Mouse (Mus musculus) c-Kit-positive CD71-negative TER-119-negative erythroid progenitor cells, embryonic 14.5 days (primary cell): ENCODE data around the gene B430305J03Rik.

Experiments used
- DNase-seq: peaks from one replicate; pipeline ENCODE4 v3.0.0-alpha.2; 2013; ENCODE audit warnings: low read depth

Gene B430305J03Rik

DNA sequence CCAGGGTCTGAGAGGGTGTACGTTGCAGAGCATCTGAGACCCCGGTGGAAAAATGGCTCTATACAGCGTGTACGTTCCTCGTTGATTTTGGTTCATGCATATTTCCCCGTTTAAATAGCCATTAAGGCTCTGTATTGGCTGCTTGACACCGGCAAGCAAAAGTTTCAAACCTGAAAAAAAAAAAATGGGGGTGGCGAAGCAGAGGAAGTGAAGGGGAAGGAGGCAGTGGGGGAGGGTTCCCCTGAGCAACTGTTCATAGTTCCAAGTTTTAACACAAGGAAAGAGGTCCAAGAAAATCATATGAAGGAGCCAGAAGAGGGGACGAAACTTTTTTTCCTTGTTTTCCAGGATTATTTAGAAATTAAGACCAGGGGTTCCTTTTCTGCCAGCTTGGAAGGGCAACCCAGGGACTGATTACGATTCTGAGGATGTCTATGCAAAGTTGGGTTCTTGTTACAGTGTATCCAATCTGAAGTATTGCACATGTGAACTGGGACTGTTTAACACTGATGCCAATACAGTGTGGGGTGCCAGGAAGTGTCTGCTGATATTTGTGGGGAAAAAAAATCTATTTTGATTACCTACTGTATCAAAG is at the start of gene B430305J03Rik:
B430305J03Rik (minus strand) TSS at position 173 of the 595 bp plus-strand sequence.
- DNase-seq = peak; percentile 14

DNA sequence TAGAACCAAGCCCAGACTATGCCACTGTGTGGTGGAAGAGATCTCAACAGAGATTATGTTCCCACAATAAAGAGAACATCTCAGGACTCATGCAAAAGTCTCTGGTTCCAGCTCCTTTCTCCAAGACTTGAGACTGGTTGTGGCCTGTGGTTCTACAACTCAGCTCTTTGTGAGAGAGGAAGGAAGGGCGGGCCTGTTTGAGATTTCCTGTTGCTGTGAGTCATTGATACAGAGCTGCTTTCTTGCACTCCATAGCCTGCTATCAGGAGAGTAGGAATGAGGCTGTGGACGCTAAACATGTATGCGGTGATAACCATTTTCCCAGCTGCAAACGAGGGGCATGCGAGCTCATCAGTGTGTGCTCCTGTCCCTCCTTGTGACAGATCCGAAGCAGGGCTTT is 43.9 kb upstream of the B430305J03Rik start:
- DNase-seq = peak; percentile 53

DNA sequence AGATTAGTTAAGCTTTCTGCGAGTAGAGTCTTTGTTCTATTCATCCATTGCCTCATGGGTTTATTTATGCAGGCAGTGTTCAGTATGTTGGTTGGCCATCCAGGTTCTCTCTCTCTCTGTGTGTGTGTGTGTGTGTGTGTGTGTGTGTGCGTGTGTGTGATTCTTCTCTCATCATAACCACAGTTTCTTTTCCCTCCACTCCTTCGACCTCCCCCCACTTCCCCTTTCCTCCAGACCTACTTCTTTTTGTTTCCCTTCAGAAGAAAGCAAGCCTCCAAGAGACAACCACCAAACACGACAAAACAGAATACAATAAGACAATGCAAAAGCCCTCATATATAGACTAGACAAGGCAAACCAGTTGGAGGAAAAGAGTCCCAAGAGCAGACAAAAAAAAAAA is 41.2 kb upstream of the B430305J03Rik start:
- no peak for DNase-seq

DNA sequence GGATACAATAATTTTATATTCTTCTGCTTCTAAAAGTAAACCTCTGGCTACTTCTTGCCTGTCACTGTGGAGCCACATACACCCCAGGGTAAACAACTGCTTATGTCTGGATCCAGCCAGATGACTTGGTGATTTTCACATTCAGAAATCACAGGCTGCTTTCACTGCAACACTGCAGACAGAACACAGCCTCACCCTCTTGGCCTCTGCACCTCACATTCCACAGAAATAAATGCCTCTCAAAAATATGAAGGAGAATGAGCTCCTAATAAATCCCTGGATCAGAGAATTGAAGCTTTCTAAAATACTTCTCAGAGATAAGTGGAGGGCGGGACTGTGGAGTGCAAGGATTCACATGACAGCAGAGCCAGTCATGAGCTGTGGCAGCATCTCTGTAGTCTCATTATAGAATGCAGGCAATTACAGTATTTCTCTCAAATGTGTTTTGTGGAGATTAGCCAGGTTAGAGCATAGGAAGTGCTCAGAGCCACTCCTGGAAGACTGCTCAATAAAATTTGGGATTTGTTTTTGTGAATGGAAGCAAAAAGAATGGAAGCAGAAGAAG is 35.2 kb upstream of the B430305J03Rik start:
- no peak for DNase-seq

DNA sequence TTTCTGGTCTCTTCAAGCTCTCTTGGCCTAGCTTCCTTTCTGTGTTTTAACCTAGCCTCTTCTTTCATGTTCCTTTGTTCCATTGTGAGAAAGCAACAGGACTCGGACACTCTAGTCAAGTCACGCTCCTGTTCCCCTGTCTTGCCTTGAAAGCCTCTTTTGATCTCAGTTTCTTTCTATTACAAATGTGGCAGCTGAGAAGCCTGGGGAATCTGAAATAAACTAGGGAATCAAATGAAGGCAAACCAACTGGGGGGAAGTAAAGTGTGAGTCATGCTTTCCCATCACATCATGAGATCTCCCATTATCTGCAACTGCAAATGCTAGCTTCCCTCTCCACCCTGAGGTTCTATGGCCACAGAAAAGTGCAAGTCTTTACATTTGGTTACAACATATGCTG is 31.0 kb upstream of the B430305J03Rik start:
- no peak for DNase-seq

DNA sequence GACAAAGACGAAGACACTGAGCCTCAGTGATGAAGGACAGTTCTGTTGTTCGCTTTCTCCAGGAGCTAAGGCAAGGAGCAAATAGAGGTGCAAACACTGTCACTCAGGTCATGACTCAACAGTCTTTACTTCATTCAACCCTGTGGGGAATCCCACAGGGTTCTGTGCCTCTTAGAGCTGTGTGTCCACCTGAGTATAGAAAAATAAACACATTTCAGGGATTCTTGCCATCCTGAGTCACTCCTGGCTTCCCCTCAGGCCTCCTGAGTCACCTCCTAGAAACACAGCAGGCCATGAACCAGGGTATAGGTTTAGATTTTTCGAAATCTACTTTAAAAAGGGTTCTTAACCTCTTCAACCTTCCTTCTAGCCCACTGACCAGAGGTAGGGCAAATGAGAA is 29.6 kb upstream of the B430305J03Rik start:
- no peak for DNase-seq

DNA sequence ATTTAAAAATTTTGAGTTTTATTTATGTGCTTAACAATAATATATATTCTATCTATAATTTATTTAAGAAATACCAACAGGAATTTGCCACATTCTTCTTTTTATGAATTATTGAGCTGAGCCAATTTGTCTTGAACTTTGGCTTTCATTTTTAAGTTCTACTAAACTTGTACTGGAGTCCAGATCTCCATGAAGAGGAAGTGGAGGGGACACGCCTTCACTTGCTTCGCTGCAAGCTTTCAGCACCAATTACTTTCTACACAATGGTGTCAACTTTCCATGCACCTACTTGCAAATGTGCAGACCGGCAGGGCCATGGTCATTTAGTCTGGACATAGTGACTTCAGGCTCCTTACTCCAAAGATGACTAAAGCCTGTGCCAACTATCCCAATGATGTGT is 27.8 kb upstream of the B430305J03Rik start:
- no peak for DNase-seq

DNA sequence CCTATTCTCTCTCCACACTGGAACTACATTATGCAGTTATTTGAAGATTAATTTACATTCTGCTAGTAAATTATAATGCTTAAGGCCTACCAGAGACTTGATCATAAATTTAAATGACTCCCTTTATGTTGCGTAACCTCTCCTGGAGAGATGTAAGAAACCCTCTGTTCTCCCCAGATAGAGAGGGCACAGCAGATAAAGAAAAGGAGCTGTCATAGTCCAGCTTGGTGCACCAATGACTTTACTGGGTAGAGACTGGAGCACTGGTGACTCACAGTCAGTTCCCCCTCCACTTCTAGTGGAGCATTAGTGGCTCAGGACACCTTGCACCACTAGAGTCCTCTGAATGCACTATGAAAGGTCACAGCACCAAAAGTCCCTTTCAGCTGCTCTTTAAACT is 27.1 kb upstream of the B430305J03Rik start:
- DNase-seq = peak; percentile 18

DNA sequence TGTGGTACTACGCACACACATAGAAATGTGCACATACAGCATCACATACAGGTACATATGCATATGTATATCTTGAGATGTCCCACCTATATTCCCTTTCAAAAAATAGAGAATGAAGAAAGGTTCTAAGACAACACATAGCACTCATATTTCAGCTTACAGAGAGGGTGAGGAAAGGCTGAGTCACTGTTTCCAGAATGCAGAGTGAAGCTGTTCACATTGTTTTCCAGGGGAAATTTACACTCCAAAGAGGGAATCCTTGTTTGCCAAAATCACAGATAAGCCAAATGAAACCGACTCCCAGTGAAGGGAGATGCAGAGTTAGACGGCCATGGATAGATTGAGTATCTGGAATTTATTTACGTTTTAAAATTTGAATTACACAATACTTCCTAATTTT is 25.8 kb upstream of the B430305J03Rik start:
- DNase-seq = no peak

DNA sequence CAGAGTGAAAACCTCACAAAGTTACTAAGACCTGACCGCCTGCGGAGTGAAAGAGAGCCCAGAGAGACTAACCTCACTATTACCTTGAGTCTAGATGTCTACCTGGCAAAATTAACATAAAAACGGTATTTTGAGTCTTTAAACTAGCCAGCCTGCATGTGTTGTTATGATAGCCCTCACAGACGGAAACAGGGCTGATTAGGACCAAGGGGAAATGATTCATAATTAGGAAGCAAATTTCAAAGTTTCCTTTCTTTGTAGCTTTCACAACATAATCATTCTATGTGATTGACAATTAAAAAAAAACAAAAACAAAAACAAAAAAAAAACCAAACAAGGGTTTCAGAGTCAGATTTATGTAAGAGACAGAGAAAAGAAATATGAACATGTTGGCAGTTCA is 20.6 kb upstream of the B430305J03Rik start:
- DNase-seq = no peak

DNA sequence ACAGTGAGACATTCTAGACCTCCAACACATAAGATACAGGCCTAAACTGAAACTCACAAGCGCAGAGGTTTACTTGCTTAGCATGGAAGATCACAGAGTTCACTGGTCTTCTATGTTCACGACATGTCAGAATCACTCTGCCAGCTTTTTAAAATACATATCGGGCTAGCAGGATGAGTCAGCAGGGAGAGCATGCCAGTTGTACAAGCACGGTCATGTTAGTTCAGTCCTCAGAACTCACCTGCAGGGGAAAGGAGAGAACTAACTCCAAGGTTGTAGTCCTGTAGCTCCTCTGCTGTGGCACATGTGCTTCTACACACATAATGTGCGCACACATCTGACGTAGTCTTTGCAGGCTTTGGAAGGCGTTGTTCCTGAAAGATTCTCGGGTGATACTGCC is 10.2 kb upstream of the B430305J03Rik start:
- DNase-seq = no peak

DNA sequence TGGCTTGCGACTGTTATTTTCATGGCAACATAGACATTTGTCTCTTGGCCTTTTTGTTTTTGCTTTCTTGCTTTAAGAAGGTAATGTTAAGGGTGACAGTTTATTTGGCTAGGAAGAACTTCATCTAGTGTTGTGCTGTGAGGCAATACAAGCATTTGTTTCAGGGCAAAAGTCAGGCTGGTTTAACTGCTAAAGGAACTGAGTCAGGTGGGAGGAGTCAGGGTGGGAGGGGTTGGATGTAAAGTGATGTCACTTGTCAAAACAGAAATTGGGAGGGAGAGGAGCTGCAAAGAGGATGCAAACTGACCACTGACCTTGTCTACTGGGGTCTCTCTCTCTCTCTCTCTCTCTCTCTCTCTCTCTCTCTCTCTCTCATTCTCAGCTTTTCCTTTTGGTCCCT is 2.7 kb upstream of the B430305J03Rik start:
- no peak for DNase-seq

DNA sequence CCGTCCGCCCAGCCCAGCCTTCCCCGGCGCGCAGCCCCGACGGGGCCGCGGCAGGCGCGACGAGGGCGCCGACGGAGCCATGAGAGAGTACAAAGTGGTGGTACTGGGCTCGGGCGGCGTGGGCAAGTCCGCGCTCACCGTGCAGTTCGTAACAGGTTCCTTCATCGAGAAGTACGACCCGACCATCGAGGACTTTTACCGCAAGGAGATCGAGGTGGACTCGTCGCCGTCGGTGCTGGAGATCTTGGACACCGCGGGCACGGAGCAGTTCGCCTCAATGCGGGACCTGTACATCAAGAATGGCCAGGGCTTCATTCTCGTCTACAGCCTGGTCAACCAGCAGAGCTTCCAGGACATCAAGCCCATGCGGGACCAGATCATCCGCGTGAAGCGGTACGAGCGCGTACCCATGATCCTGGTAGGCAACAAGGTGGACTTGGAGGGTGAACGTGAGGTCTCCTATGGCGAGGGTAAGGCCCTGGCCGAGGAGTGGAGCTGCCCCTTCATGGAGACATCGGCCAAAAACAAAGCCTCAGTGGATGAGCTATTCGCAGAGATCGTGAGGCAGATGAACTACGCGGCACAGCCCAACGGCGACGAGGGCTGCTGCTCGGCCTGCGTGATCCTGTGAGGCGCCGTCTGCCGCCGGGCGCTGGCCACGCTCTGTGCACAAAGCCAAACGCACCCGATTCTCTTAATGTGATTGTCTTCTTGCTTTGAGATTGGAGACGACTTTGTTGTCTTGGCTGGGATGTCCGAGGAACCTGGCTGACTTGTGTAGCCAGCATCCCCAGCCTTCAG is 573 bp downstream of the B430305J03Rik start:
- DNase-seq = peak; percentile 22

DNA sequence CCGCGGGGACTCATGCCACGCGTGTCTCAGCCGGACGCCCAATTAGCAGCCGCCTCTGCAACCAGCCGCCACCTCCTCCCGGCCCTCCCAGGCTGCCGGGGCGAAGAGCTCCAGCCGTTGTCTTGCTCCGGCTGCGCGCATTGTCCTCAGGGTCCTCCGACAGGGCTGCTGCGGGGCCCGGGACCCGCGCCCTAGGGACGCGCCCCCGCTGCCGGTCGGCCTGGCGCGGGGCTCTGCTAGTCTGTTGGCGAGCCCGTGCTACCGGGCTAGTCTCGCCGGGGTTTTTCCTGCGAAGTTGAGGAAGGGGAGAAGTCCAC is 1.1 kb downstream of the B430305J03Rik start:
- no peak for DNase-seq

DNA sequence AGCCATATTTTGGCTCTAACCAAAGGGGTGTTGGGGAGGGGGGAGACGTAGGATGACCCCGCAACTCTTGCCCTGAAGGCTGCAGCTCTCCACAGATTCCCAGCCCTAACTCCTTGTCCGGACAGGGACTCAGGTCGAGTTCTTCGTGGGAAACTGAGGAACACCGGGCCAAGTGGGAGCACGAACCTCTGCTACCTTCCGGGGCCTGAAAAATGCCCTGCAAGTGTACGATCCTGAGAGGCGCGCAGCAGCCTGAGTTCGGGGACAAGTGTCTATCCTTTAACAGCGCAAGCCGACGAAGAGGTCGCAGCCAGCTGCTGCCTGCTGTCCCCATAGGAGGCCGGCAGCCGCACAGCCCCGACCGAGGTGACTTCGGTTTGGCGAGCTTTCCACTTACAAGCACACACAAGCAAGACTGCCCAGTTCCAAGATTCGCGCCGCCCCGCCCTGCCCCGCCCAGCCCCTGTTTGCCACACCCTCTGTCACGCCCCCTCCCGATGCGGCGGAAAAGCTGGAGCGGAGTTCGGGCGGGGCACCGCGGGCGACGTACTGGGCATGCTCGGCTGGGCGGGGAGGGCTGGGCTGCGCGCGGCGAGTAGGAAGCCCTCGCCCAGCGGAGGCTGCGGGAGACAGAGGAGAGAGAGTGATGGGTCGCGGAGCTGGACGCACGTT is 1.6 kb downstream of the B430305J03Rik start:
- peak; percentile 84 for DNase-seq

DNA sequence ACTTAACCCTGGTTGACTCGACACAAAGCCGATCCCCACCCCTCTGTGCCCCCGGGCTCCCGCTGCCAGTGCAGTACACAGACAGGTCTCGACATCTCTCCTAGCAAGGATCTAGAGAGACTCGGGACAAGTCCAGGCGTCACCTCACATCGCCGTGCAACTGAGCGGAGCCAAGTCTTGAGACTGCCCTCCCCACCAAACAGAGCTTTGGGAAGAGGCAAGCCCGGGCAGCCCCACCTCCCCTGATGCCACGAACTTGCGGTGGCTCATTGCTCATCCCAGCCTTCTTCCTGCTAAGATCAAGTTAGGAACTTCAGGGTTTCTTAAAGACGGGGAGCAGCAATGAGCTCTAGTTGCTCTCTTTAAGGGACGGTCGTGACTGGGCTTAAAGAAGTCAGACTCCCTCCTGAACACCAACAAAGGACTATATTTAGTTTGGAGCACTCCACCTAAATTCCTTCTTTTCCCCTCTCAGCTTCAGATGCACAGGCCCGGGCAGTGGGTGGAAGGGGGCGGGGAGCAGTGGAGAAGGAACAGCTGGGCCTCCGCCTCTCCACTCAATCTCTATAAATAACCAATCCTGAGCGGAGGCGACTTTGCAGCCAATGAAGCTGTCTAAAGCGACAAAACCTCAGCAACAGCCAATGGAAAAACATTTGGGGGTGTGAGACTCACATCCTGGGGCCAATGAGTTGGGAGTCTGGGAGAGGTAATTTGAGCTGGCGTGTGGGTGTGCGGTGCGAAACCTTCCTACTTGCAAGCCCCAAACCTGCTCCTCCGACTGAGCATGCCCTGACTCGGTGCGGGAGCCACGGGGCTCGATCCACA is 2.4 kb downstream of the B430305J03Rik start:
- peak; percentile 81 for DNase-seq

DNA sequence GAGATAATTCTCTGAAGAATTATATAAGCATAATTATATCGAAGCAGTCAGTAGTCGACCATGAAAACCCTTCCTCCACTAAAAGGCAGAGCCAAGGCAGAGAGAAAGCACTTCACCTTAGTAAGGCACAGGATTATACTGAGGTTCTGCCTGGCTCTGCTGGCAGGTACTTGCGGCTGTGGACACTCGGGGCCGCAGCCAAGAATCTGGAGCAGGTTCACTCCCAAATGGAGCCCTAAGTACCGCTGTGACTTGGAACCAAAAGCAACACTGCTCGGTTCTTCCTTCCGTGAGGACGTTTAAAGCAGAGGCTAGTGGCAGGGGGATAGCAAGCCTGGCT is 3.0 kb downstream of the B430305J03Rik start:
- no peak for DNase-seq

DNA sequence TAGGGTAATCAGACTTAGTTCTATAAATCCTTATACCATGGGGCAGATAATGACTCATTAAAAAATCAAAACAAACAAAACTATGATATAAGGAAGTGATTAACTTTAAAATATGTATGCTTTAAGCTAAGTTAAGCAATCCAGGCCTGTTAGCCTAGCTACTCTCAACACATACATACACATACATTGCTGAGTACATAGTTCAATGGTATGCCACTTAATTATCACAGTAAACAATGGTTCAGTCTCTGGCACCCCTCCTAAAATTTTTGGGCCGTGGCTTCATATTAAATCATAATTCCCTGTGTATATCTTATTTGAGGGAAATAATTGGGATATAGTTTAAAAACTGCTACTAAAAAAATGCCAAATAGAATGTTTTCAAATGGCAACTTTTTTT is 4.4 kb downstream of the B430305J03Rik start, which contains the start of gene Rap2b:
Rap2b (plus strand) TSS at position 301 of the 400 bp plus-strand sequence.
- DNase-seq = no peak

DNA sequence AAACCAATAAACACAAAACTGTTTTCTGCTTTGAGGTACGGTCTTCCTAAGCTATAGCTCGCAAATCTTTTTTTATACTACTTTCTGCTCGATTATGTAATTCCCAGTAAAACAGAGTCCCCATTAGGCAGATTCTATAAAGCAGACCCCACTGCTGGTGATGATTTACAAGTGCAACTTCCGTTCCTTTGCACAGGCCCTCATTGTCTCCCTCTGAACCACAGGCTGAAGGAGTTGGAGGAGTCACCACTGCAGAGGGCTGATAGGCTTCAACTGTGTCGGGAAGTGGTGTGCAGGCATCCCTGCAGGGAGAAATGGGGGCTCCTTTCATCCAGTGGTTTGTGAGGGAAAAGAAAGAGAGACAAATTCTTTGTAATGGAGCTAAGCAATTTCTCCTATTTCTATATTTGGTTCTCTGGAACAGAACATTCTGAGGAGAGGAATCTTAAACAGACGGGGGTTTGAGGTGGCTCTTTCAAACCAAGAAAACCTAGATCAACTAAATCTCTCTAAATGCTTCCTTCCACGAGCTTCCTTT is 6.9 kb downstream of the B430305J03Rik start:
- no peak for DNase-seq

DNA sequence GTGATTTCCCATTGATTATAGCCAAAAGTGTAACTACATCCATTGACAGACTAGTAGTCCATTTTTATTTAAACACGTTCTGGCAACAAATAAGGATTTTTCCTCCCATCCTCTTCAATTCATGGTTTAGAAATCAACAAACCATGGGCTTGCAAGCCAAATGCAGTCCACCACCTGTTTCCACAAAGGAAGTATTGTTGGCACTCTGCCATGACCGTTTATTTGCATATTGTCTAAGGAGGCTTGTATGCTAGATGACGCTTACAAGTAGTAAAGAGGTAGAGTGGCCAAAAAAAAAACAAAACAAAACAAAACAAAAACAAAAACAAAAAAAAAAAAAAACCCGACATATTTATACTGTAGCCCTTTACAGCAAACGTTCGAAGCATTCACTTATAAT is 7.6 kb downstream of the B430305J03Rik start:
- DNase-seq = peak; percentile 28

DNA sequence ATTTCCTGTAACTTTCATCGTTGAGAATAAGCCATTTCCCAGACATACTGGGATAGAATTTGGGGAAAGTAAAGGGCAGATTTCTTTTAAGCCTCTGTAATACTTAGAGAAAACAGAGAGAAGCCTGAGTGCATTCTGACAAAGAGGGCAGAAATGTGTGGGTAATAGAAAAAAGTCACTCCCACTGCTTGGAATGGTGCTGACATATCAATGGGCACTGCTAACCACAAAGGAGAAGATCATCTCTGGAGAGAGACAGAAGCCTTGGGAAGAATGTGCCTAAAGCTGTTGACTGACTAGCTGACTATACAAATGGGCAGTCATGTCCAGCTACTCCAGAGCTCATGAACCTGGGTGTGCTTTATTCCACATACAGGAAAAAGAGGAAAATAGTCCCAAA is 10.3 kb downstream of the B430305J03Rik start:
- no peak for DNase-seq

DNA sequence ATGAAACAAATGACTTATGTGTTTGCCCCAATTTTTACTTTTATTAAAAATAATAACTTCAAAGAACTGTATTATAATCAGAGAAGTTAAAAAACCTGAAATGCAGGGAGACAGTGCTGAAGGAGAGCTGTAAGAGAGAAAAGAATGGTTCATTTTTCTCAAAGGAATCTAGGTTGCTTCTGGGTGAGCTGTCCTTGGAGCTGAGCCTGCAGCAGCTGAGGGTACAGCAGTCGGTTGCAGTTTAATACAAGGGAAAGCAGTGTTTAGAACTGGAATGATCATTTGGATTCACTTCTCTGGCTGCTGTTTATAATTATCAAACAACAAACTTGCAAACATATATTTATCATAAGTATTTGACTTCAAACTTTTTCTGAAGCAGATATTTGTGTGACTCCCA is 16.3 kb downstream of the B430305J03Rik start:
- DNase-seq = no peak
